Mouse (Mus musculus) stomach, postnatal 0 days (tissue): ENCODE measurements around the gene Xylt1.

Experiments used
- CTCF ChIP-seq: IDR thresholded peaks from 2 replicates; pipeline ENCODE4 v1.5.1; 2016; ENCODE audit warnings: antibody characterized with exemption, low read depth, mild to moderate bottlenecking, moderate library complexity
- EP300 ChIP-seq: optimal IDR thresholded peaks from 2 replicates; pipeline ENCODE3; 2016; ENCODE audit warnings: antibody characterized with exemption

DNA sequence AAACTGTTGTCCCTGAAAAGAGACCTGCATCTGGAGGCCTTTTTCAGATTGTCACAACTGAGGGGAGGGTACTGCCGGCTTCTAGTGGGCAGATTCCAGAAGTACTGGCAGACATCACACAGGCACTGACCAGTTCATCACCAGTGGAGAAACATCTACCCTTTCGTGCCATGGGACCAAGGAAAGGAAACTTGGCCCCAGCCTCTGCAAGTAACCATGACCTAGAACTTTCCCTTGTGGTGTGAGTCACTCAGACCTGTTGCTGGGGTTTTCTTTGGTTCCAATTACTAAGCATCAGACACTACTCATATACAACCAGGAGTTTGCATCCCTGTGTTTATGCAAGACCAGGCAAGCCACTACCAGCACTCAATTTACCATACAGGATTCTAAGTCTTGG, 190.4 kb downstream of the Xylt1 start:
- TF ChIP-seq EP300 (no peak), CTCF (no peak)
